Mouse (Mus musculus): ENCODE results near the gene Mrvi1. TPM values are rescaled to one million over a fixed set of nuclear protein-coding genes. Genes with fewer than 3 reads are reported as not detected.

Gene Mrvi1
- polyA plus RNA-seq, 1 experiment = 9.7 TPM

- DNase-seq = no peak
- Histone ChIP-seq H3K27me3 (replicated peaks; ENCODE audit: control insufficient read depth, insufficient read depth, low read length) (no peaks in the 10 kb centered on the region), H3K36me3 (ENCODE audit: control insufficient read depth, insufficient read depth, low read length) (peaks cover 3% of the 10 kb centered on the region; the same call in 1 of the 2 replicates), H3K27ac (ENCODE audit: insufficient read depth, low read depth, low read length) (no peak overlapping the region), H3K4me1 (ENCODE audit: control insufficient read depth, insufficient read depth, low read length) (no peaks in the 10 kb centered on the region), H3K4me3 (ENCODE audit: insufficient read depth, low read depth, low read length) (no peak overlapping the region)
- no peak for TF ChIP-seq CTCF (conservative IDR thresholded peaks at IDR 0.05; ENCODE audit: insufficient read depth, insufficient read length, low read depth, low read length)
- WGBS = 88% methylated on average over 8 of the region's 8 CpGs
Measured at GRCm38 (mm10) chr7:110823995-110824953, 158.0 kb downstream of the Mrvi1 start.

- Histone ChIP-seq H3K36me3 (ENCODE audit: control insufficient read depth, insufficient read depth, low read length) (peaks cover 3% of the 10 kb centered on the region; the same call in 1 of the 2 replicates), H3K27ac (ENCODE audit: insufficient read depth, low read depth, low read length) (no peak overlapping the region), H3K4me3 (ENCODE audit: insufficient read depth, low read depth, low read length) (no peak overlapping the region), H3K4me1 (ENCODE audit: control insufficient read depth, insufficient read depth, low read length) (no peaks in the 10 kb centered on the region), H3K27me3 (replicated peaks; ENCODE audit: control insufficient read depth, insufficient read depth, low read length) (no peaks in the 10 kb centered on the region)
- TF ChIP-seq CTCF (conservative IDR thresholded peaks at IDR 0.05; ENCODE audit: insufficient read depth, insufficient read length, low read depth, low read length) = no peak
- no peak for DNase-seq
- WGBS = 74% methylated on average over 4 of the region's 4 CpGs
Measured at GRCm38 (mm10) chr7:110823593-110823992, 158.7 kb downstream of the Mrvi1 start.

- no peak for TF ChIP-seq POLR2A (IDR thresholded peaks at IDR 0.05; ENCODE audit: low read depth, low read length)
- no peak for TF ChIP-seq CTCF (conservative IDR thresholded peaks at IDR 0.05; ENCODE audit: insufficient read depth, insufficient read length, low read depth, low read length)
- H3K4me1 ChIP-seq (ENCODE audit: control insufficient read depth, insufficient read depth, low read length) = no peaks in the 10 kb centered on the region
- no peaks in the 10 kb centered on the region for H3K27me3 ChIP-seq (replicated peaks; ENCODE audit: control insufficient read depth, insufficient read depth, low read length)
- no peak for DNase-seq
- no peak overlapping the region for H3K27ac ChIP-seq (ENCODE audit: insufficient read depth, low read depth, low read length)
- H3K36me3 ChIP-seq (ENCODE audit: control insufficient read depth, insufficient read depth, low read length) = 0 out of 2 replicates have a peak, but pooled peaks cover 2% of the 10 kb centered on the region
- no peak overlapping the region for H3K4me3 ChIP-seq (ENCODE audit: insufficient read depth, low read depth, low read length)
- 54% methylated on average over 8 of the region's 8 CpGs for WGBS
Measured at GRCm38 (mm10) chr7:110823076-110823475, 159.2 kb downstream of the Mrvi1 start.

GRCm38 (mm10) chr7:110822055-110822454 is 160.2 kb downstream of the Mrvi1 start:
- Histone ChIP-seq H3K4me1 (ENCODE audit: control insufficient read depth, insufficient read depth, low read length) (no peaks in the 10 kb centered on the region), H3K36me3 (ENCODE audit: control insufficient read depth, insufficient read depth, low read length) (0 out of 2 replicates have a peak, but pooled peaks cover 2% of the 10 kb centered on the region), H3K4me3 (ENCODE audit: insufficient read depth, low read depth, low read length) (no peak overlapping the region), H3K27ac (ENCODE audit: insufficient read depth, low read depth, low read length) (no peak overlapping the region), H3K27me3 (replicated peaks; ENCODE audit: control insufficient read depth, insufficient read depth, low read length) (no peaks in the 10 kb centered on the region)
- no peak for TF ChIP-seq CTCF (conservative IDR thresholded peaks at IDR 0.05; ENCODE audit: insufficient read depth, insufficient read length, low read depth, low read length)
- no peak for TF ChIP-seq POLR2A (IDR thresholded peaks at IDR 0.05; ENCODE audit: low read depth, low read length)
- no peak for DNase-seq
- WGBS = 66% methylated on average over 4 of the region's 4 CpGs

- Histone ChIP-seq H3K4me3 (ENCODE audit: insufficient read depth, low read depth, low read length) (no peak overlapping the region), H3K4me1 (ENCODE audit: control insufficient read depth, insufficient read depth, low read length) (no peaks in the 10 kb centered on the region), H3K27ac (ENCODE audit: insufficient read depth, low read depth, low read length) (no peak overlapping the region), H3K27me3 (replicated peaks; ENCODE audit: control insufficient read depth, insufficient read depth, low read length) (no peaks in the 10 kb centered on the region), H3K36me3 (ENCODE audit: control insufficient read depth, insufficient read depth, low read length) (no peaks in the 10 kb centered on the region)
- TF ChIP-seq POLR2A (IDR thresholded peaks at IDR 0.05; ENCODE audit: low read depth, low read length) (no peak), CTCF (conservative IDR thresholded peaks at IDR 0.05; ENCODE audit: insufficient read depth, insufficient read length, low read depth, low read length) (no peak)
- 50% methylated on average over 3 of the region's 3 CpGs for WGBS
- peak; percentile 24 for DNase-seq
Measured at GRCm38 (mm10) chr7:110821653-110822052, 160.6 kb downstream of the Mrvi1 start.

- Histone ChIP-seq H3K4me1 (ENCODE audit: control insufficient read depth, insufficient read depth, low read length) (no peaks in the 10 kb centered on the region), H3K27me3 (replicated peaks; ENCODE audit: control insufficient read depth, insufficient read depth, low read length) (no peaks in the 10 kb centered on the region), H3K36me3 (ENCODE audit: control insufficient read depth, insufficient read depth, low read length) (no peaks in the 10 kb centered on the region), H3K27ac (ENCODE audit: insufficient read depth, low read depth, low read length) (no peak overlapping the region), H3K4me3 (ENCODE audit: insufficient read depth, low read depth, low read length) (no peak overlapping the region)
- no peak for DNase-seq
- 51% methylated on average over 5 of the region's 5 CpGs for WGBS
- no peak for TF ChIP-seq POLR2A (IDR thresholded peaks at IDR 0.05; ENCODE audit: low read depth, low read length)
- TF ChIP-seq CTCF (conservative IDR thresholded peaks at IDR 0.05; ENCODE audit: insufficient read depth, insufficient read length, low read depth, low read length) = 0 out of 2 replicates have a peak, but pooled peaks have one; percentile 14
Measured at GRCm38 (mm10) chr7:110821068-110821467, 161.2 kb downstream of the Mrvi1 start.

GRCm38 (mm10) chr7:110818787-110819350 is 163.4 kb downstream of the Mrvi1 start:
- H3K4me1 ChIP-seq (ENCODE audit: control insufficient read depth, insufficient read depth, low read length) = no peaks in the 10 kb centered on the region
- no peak for DNase-seq
- H3K4me3 ChIP-seq (ENCODE audit: insufficient read depth, low read depth, low read length) = no peak overlapping the region
- TF ChIP-seq CTCF (conservative IDR thresholded peaks at IDR 0.05; ENCODE audit: insufficient read depth, insufficient read length, low read depth, low read length) = no peak
- H3K27me3 ChIP-seq (replicated peaks; ENCODE audit: control insufficient read depth, insufficient read depth, low read length) = no peaks in the 10 kb centered on the region
- H3K27ac ChIP-seq (ENCODE audit: insufficient read depth, low read depth, low read length) = no peak overlapping the region
- WGBS = 79% methylated on average over 11 of the region's 11 CpGs
- no peaks in the 10 kb centered on the region for H3K36me3 ChIP-seq (ENCODE audit: control insufficient read depth, insufficient read depth, low read length)

Other genes with a start within 250 kb of the Mrvi1 start
- 23.4 and 26.4 TPM in 2 replicates for gene Ampd3, start 214.3 kb downstream of the Mrvi1 start, polyA plus RNA-seq (2012; rRNA removed)
- gene Rnf141, start 138.0 kb downstream of the Mrvi1 start, polyA plus RNA-seq (2012; rRNA removed) = 11.4 and 19.3 TPM in 2 replicates
- 2.0 and 6.6 TPM in 2 replicates for gene Lyve1, start 119.2 kb downstream of the Mrvi1 start, polyA plus RNA-seq (2012; rRNA removed)
- gene Ctr9, start 46.5 kb upstream of the Mrvi1 start, polyA plus RNA-seq (2012; rRNA removed) = 11.5 and 12.7 TPM in 2 replicates
- gene Eif4g2, start 100.6 kb upstream of the Mrvi1 start, polyA plus RNA-seq (2012; rRNA removed) = 124 and 161 TPM in 2 replicates